Mouse (Mus musculus) heart, postnatal 4 days (tissue): ENCODE data around the gene Cfap52. TPM values are rescaled to one million over a fixed set of nuclear protein-coding genes. Genes with fewer than 3 reads are reported as not detected.

Experiments used
- DNase-seq: peaks from one replicate; pipeline ENCODE4 v3.0.0; 2021
- total RNA-seq, 2 experiments: library from RNA; stranded (reverse); gene quantifications; 2 replicates each; pipeline ENCODE4 v1.2.3; 2021

The Cfap52 gene
- under 1 TPM in 1 of 2 experiments, not detected in 1; 0.14 TPM for total RNA-seq

GRCm38 (mm10) chr11:67965242-67965883 is at the start of gene Cfap52:
Gene Cfap52, minus strand, starts transcription at chr11:67965651.
- DNase-seq, result peak; percentile 87

- no peak for DNase-seq
Observed at GRCm38 (mm10) chr11:68012207-68012606, 46.8 kb upstream of the Cfap52 start.

- DNase-seq, result no peak
Observed at GRCm38 (mm10) chr11:68009377-68009776, 43.9 kb upstream of the Cfap52 start.

- DNase-seq, result no peak
Observed at GRCm38 (mm10) chr11:68007645-68008044, 42.2 kb upstream of the Cfap52 start.

- DNase-seq, result no peak
Observed at GRCm38 (mm10) chr11:68006216-68006789, 40.9 kb upstream of the Cfap52 start.

- DNase-seq, result peak; percentile 86
Observed at GRCm38 (mm10) chr11:68004191-68004590, 38.7 kb upstream of the Cfap52 start.

- no peak for DNase-seq
Observed at GRCm38 (mm10) chr11:67999629-68000028, 34.2 kb upstream of the Cfap52 start.

- no peak for DNase-seq
Observed at GRCm38 (mm10) chr11:67998905-67999304, 33.5 kb upstream of the Cfap52 start.

- DNase-seq, result no peak
Observed at GRCm38 (mm10) chr11:67995965-67996364, 30.5 kb upstream of the Cfap52 start.

GRCm38 (mm10) chr11:67991240-67991639 is 25.8 kb upstream of the Cfap52 start:
- DNase-seq, result no peak

GRCm38 (mm10) chr11:67983564-67983963 is 18.1 kb upstream of the Cfap52 start:
- no peak for DNase-seq

- peak; percentile 47 for DNase-seq
Observed at GRCm38 (mm10) chr11:67975252-67975651, 9.8 kb upstream of the Cfap52 start.

GRCm38 (mm10) chr11:67973225-67973624 is 7.8 kb upstream of the Cfap52 start:
- DNase-seq, result no peak

- peak; percentile 10 for DNase-seq
Observed at GRCm38 (mm10) chr11:67972606-67973005, 7.2 kb upstream of the Cfap52 start.

- DNase-seq, result no peak
Observed at GRCm38 (mm10) chr11:67967831-67968230, 2.4 kb upstream of the Cfap52 start.

GRCm38 (mm10) chr11:67965905-67966878 is 741 bp upstream of the Cfap52 start, which contains the start of gene Stx8:
Gene Stx8, plus strand, starts transcription at chr11:67966193.
- DNase-seq, result peak; percentile 98

- no peak for DNase-seq
Observed at GRCm38 (mm10) chr11:67964110-67964509, 1.3 kb downstream of the Cfap52 start.

- DNase-seq, result no peak
Observed at GRCm38 (mm10) chr11:67954413-67954812, 11.0 kb downstream of the Cfap52 start.

- no peak for DNase-seq
Observed at GRCm38 (mm10) chr11:67953604-67954003, 11.8 kb downstream of the Cfap52 start.

GRCm38 (mm10) chr11:67949475-67949874 is 16.0 kb downstream of the Cfap52 start:
- no peak for DNase-seq

- DNase-seq, result no peak
Observed at GRCm38 (mm10) chr11:67948229-67948628, 17.2 kb downstream of the Cfap52 start.

GRCm38 (mm10) chr11:67932156-67932555 is 33.3 kb downstream of the Cfap52 start:
- no peak for DNase-seq
